Mouse (Mus musculus): ENCODE results near the gene Irs1. TPM values are rescaled to one million over a fixed set of nuclear protein-coding genes. Genes with fewer than 3 reads are reported as not detected.

Irs1 gene
- polyA plus RNA-seq, 2 experiments from 2014 or later, result not detected

- ATAC-seq, result no peak
Observed at GRCm38 (mm10) chr1:82247221-82247951, 43.8 kb downstream of the Irs1 start.

GRCm38 (mm10) chr1:82245002-82245401, 46.2 kb downstream of the Irs1 start:
- no peak for ATAC-seq

DNA sequence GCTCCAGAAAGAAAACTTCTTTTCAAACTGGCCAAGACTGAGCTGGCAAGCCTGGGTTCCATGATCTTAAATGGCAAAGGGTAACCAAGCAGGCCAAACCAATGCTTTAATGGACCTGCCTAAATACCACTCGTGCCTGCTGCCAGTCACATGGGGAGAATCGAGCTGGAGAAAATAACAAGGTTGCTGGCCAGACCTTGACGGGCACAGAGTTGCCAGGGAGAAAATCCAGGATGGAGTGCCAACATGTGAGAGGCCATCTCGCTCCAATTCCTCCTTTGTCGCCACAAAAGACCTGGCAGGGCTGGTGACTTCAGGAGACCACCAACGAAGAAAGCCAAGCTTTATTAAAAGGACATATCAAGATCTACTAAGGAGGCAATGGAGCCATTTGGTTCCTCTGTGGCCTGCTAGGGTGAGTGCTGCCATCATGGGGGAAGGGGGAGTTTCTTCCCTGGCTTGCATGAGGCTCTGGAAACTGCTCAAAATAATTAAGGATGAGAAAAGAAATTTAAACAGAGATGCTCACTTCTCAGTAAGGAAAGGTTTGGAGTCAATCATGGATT, 47.9 kb downstream of the Irs1 start:
- no peak for ATAC-seq

GRCm38 (mm10) chr1:82239409-82240201, 51.6 kb downstream of the Irs1 start:
- ATAC-seq, result no peak

DNA sequence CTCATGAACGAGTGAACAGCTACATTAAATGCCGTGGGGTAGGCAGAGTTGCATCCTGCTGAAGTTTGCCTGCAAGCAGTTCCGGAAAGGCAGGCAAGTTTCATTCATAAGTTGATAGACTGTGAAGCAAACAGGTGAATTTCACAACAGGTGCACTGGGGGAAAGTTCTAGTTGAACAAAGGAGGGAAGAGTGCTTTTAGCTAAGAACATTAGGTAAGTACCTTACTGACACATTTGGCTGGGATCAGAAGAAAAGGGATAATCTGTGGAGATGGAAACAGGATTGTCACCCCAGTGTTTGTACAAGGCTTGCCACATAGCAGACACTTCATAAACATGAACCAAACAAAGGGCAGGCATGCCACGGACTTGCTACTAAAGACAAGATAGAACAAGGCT, 53.0 kb downstream of the Irs1 start:
- ATAC-seq, result no peak

DNA sequence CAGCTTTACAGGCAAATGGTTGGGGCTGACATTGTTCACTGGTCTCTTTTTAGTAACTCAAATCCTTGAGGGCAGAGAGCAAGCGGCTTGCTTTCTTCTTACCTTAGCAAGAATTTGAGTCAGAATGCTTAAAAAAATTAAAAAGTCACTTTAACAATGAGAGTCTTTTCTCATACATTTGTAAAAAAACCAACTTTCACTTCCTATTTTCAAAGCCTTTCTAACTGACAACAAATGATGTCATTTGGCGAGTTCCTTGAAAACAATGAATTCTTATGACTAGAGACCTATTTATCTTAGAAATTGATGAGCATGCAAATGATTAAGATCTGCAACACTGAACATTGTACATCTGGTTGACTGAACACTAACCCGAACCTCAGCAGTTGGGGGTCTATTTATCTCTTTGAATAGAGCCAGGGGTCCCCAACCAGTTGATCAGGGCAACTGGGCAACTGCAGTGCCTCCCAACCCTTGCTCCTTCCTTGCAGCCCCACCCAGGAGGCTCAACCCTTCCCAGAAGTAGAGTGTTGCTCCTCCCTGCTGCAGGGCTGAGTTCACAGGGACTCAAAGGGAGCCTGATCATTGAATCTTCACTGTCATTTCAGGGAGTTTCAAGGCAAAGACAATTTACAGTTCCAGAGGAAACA, 55.6 kb downstream of the Irs1 start:
- ATAC-seq, result no peak

- ATAC-seq, result no peak
Observed at GRCm38 (mm10) chr1:82234616-82235015, 56.6 kb downstream of the Irs1 start.

DNA sequence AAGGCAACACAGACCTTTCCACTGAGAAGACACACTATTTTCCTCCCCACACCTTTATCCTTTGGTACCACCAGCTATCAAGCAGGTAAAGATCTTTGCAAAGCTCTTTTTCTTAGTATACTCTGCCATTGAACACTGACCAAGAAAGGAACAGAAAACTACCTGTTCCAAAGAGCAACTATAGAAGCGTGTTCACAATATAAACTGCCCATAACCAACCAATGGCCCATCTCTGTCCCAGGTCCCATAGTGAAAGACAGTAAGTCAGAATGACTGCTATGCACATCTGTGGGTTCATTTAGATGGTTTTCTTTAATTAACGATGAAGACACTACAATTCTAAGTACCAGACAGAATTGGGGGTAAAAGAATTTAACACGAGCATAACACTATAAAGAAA, 58.4 kb downstream of the Irs1 start, which contains the start of gene Gm9747:
Gene Gm9747 (plus strand): TSS at position 301 of the 400 bp plus-strand sequence.
- no peak for ATAC-seq

- no peak for ATAC-seq
Observed at GRCm38 (mm10) chr1:82228841-82229240, 62.4 kb downstream of the Irs1 start.

DNA sequence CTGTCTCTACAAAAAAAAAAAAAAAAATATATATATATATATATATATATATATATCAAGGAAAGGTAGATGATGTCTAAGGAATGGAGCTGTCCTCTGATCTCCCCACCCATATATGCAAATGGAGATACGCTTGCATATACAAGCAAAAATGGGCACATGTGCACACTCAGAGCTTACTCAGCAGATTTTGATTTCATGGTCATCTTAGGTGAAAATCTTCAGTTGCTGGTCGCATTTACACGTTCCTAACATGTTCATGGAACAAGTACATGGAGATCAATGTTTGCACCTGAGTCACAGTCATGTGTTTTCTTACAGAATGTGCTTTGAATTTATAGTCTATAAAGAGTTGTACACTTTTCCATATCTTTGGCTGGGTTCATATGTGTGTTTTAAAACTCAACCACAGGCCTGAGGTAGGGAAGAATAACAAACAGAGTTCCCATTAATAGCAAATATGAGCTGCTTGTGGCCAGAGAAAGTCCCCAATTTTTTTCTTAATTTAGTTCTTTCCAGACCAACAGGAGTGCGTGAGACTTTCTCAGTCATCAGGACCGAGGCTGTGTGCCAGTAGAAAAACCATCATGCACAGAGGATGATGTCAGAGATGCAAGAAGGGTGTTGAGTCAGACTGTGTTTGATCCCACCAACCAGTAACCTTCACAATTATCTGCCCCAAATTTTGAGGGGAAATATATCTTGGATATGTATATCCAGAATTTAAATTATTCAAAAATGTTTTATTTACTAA, 68.0 kb downstream of the Irs1 start:
- no peak for ATAC-seq

- ATAC-seq, result no peak
Observed at GRCm38 (mm10) chr1:82221462-82221861, 69.8 kb downstream of the Irs1 start.

GRCm38 (mm10) chr1:82220673-82221396, 70.4 kb downstream of the Irs1 start:
- no peak for ATAC-seq

- no peak for ATAC-seq
Observed at GRCm38 (mm10) chr1:82207511-82207910, 83.7 kb downstream of the Irs1 start.

DNA sequence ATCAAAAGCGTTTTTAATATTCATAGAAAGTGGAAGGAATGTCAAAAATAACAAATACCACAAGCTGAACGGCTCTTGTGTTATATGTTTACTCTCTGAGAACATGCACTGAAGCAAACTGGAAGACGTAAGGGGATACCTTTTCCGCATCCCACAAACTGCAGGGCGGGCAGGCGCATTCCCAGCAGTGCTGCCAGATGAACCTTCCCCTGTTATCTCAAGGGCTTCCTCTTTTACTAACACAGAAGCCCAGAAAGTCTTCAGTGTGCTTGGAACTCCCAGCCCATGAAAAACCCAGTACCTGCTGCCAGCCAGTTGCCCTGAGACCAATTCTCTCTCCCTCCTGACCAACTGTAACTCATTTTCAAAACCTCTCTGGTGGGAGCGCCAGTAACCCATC, 90.6 kb downstream of the Irs1 start:
- ATAC-seq, result no peak

- no peak for ATAC-seq
Observed at GRCm38 (mm10) chr1:82199918-82200317, 91.3 kb downstream of the Irs1 start.

GRCm38 (mm10) chr1:82191579-82191978, 99.6 kb downstream of the Irs1 start:
- ATAC-seq, result no peak

GRCm38 (mm10) chr1:82189516-82189915, 101.7 kb downstream of the Irs1 start:
- ATAC-seq, result no peak

- ATAC-seq, result no peak
Observed at GRCm38 (mm10) chr1:82188549-82189231, 102.5 kb downstream of the Irs1 start.

- ATAC-seq, result no peak
Observed at GRCm38 (mm10) chr1:82183913-82184442, 107.2 kb downstream of the Irs1 start.
